8 mouse cellular contexts compared by ENCODE assay signal in the genomic region with DNA sequence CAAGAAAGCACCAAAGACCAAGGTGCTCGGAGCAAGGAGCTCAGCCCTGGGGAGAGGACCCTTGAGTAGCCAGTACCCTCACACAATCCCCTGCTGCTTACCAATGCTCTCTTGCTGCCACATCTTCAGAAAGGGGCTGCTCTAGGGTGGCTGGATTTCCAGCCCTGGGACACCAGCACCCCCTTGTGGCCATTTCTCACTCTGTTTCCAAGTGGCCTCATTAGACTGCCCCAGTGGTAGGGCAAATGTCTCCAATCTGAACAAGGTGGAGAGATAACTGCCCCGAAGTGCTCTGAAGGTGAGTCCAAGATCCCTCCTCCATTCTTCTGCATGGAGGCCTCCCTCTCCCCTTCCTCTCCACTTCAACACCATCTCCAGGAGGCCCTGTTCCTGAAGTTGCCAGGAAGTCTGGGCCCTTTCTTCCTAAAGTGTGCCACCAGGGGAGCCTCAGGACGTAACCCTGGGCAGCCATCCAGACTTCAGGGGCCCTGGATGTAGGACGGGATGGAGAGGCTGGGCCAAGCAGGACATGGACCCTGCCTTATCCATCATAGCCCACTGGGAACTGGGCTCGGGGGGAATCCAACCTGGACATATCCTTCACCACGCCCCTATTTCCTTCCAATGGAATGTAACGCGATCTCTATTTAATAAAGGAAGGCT. TPM values are rescaled to one million over a fixed set of nuclear protein-coding genes. Genes with fewer than 3 reads are reported as not detected.
DNase-seq lines count a peak whose midpoint lies in the region; ATAC-seq and TF ChIP-seq lines count a peak whose summit lies in the region.

No protein-coding gene starts in this region.

- peaks cover 33% of the 10 kb centered on the region for H3K4me1 ChIP-seq in kidney, adult 2 months (ENCODE audit: control insufficient read depth, insufficient read depth, low read length)
- 0 out of 2 replicates have a peak, but pooled peaks cover 4% of the 10 kb centered on the region for H3K4me1 ChIP-seq in limb, embryonic 14.5 days (ENCODE audit: control insufficient read depth, insufficient read depth, low read length)
- no peaks in the 10 kb centered on the region for H3K4me1 ChIP-seq in midbrain, embryonic 15.5 days

- no peaks in the 10 kb centered on the region for H3K36me3 ChIP-seq in kidney, adult 2 months (ENCODE audit: control insufficient read depth, insufficient read depth, low read length)
- H3K36me3 ChIP-seq in limb, embryonic 14.5 days (ENCODE audit: control insufficient read depth, insufficient read depth, low read length), result peaks cover 27% of the 10 kb centered on the region
- H3K36me3 ChIP-seq in midbrain, embryonic 15.5 days (replicated peaks), result no peaks in the 10 kb centered on the region

- no peaks in the 10 kb centered on the region for H3K9me3 ChIP-seq in limb, embryonic 14.5 days (ENCODE audit: control insufficient read depth, low read length)
- H3K9me3 ChIP-seq in midbrain, embryonic 15.5 days, result no peaks in the 10 kb centered on the region

- H3K27me3 ChIP-seq in kidney, adult 2 months (replicated peaks; ENCODE audit: control insufficient read depth, insufficient read depth, low read length), result no peaks in the 10 kb centered on the region
- no peaks in the 10 kb centered on the region for H3K27me3 ChIP-seq in limb, embryonic 14.5 days (ENCODE audit: control insufficient read depth, insufficient read depth, low read length)
- H3K27me3 ChIP-seq in midbrain, embryonic 15.5 days (replicated peaks), result no peaks in the 10 kb centered on the region

- intact Hi-C loops in gastrocnemius, postnatal 36 days (cut with DNase I), result loop anchor here (1.0 to 5.0 kb wide), 2 partner anchors 35 to 162 kb away; no protein-coding TSS in a partner anchor

- H3K27ac ChIP-seq in kidney, adult 2 months (ENCODE audit: insufficient read depth, low read depth, low read length), result no peak overlapping the region
- H3K27ac ChIP-seq in limb, embryonic 14.5 days (replicated peaks; ENCODE audit: low read depth, low read length), result no peak overlapping the region
- H3K27ac ChIP-seq in midbrain, embryonic 15.5 days, result no peak overlapping the region

- 0 out of 2 replicates have a peak, but pooled peaks have one; percentile 44 for ATAC-seq in limb, embryonic 14.5 days (ENCODE audit: low FRiP score, low read depth)
- peak; percentile 47 for ATAC-seq in midbrain, embryonic 15.5 days (replicated peaks)

- TF ChIP-seq CTCF in kidney, adult 2 months (conservative IDR thresholded peaks at IDR 0.05; ENCODE audit: insufficient read depth, insufficient read length, low read depth, low read length), result peak; percentile 88

- peak; percentile 53 to 69 for DNase-seq in urinary bladder, adult 18-20 months (ENCODE audit: low spot score in 2 of 2)
- DNase-seq in urinary bladder, adult 2 months (ENCODE audit: low spot score), result no peak
- peak; percentile 85 for DNase-seq in embryo, embryonic 10 days (ENCODE audit: low spot score)
- DNase-seq in gastrocnemius, postnatal 36 days, result peak; percentile 71 to 79
- peak; percentile 82 for DNase-seq in kidney, adult 2 months
- DNase-seq in limb, embryonic 14.5 days (ENCODE audit: low spot score), result peak; percentile 69
- DNase-seq in spleen, postnatal 14 days (ENCODE audit: low spot score in 2 of 2), result peak; percentile 70 to 87

- H3K4me2 ChIP-seq in limb, embryonic 14.5 days (replicated peaks; ENCODE audit: low read depth, low read length, severe bottlenecking), result no peak overlapping the region
- H3K4me2 ChIP-seq in midbrain, embryonic 15.5 days, result no peak overlapping the region

- H3K4me3 ChIP-seq in kidney, adult 2 months (ENCODE audit: insufficient read depth, low read depth, low read length), result no peak overlapping the region
- no peak overlapping the region for H3K4me3 ChIP-seq in limb, embryonic 14.5 days (replicated peaks; ENCODE audit: low read length)
- no peak overlapping the region for H3K4me3 ChIP-seq in midbrain, embryonic 15.5 days

- WGBS in kidney, adult 2 months, result 54% methylated on average over 8 of the region's 8 CpGs
- 53% methylated on average over 8 of the region's 8 CpGs for WGBS in limb, embryonic 14.5 days
- WGBS in midbrain, embryonic 15.5 days, result 62% methylated on average over 8 of the region's 8 CpGs

- TF ChIP-seq POLR2A in kidney, adult 2 months (IDR thresholded peaks at IDR 0.05; ENCODE audit: low read depth, low read length), result no peak
- TF ChIP-seq POLR2A in limb, embryonic 14.5 days (IDR thresholded peaks at IDR 0.05; ENCODE audit: borderline replicate concordance, extremely low read depth, insufficient read depth, insufficient read length), result no peak

- H3K9ac ChIP-seq in limb, embryonic 14.5 days (ENCODE audit: low read depth, low read length, severe bottlenecking), result no peak overlapping the region
- H3K9ac ChIP-seq in midbrain, embryonic 15.5 days, result no peak overlapping the region

RNA-seq across cellular contexts. Expression of gene Fads3, which starts 6.5 kb away (rescaled TPM):
- polyA plus RNA-seq in urinary bladder, adult 2 months (2012; rRNA removed), result 38.6 and 41.9 TPM in 2 replicates
- 1 to 10 TPM; 2.4 to 2.9 TPM for total RNA-seq in gastrocnemius, postnatal 36 days (2021)
- polyA plus RNA-seq in kidney, adult 2 months (2012; rRNA removed), result 382 and 459 TPM in 2 replicates
- polyA plus RNA-seq in limb, embryonic 14.5 days (2012; rRNA removed), result 40.8 and 57.7 TPM in 2 replicates
- 10.6 and 11.5 TPM in 2 replicates for polyA plus RNA-seq in limb, embryonic 14.5 days (2014; fragmentation: Nextera tagmentation; extraction: Ambion mirVana)
- 25.8 and 27.1 TPM in 2 replicates for polyA plus RNA-seq in midbrain, embryonic 15.5 days (2015; fragmentation: Nextera tagmentation; extraction: Ambion mirVana)

RNA-seq across cellular contexts. Expression of gene Rab3il1, which starts 33.4 kb away (rescaled TPM):
- polyA plus RNA-seq in urinary bladder, adult 2 months (2012; rRNA removed), result 22.0 and 23.6 TPM in 2 replicates
- total RNA-seq in gastrocnemius, postnatal 36 days (2021), result 1 to 10 TPM; 4.5 to 4.6 TPM
- polyA plus RNA-seq in kidney, adult 2 months (2012; rRNA removed), result 66.0 and 90.9 TPM in 2 replicates
- polyA plus RNA-seq in limb, embryonic 14.5 days (2012; rRNA removed), result 36.1 and 42.8 TPM in 2 replicates
- 43.9 and 49.6 TPM in 2 replicates for polyA plus RNA-seq in limb, embryonic 14.5 days (2014; fragmentation: Nextera tagmentation; extraction: Ambion mirVana)
- polyA plus RNA-seq in midbrain, embryonic 15.5 days (2015; fragmentation: Nextera tagmentation; extraction: Ambion mirVana), result 24.5 and 29.2 TPM in 2 replicates

RNA-seq across cellular contexts. Expression of gene Best1, which starts 33.5 kb away (rescaled TPM):
- 3.8 and 4.2 TPM in 2 replicates for polyA plus RNA-seq in urinary bladder, adult 2 months (2012; rRNA removed)
- under 1 TPM in 1 of 2 experiments, not detected in 1; 0.15 TPM for total RNA-seq in gastrocnemius, postnatal 36 days (2021)
- polyA plus RNA-seq in kidney, adult 2 months (2012; rRNA removed), result 0.33 and 0.38 TPM in 2 replicates
- polyA plus RNA-seq in limb, embryonic 14.5 days (2012; rRNA removed), result 1.5 and 1.7 TPM in 2 replicates
- 1.5 and 1.9 TPM in 2 replicates for polyA plus RNA-seq in limb, embryonic 14.5 days (2014; fragmentation: Nextera tagmentation; extraction: Ambion mirVana)
- 1.7 and 3.2 TPM in 2 replicates for polyA plus RNA-seq in midbrain, embryonic 15.5 days (2015; fragmentation: Nextera tagmentation; extraction: Ambion mirVana)

RNA-seq across cellular contexts. Expression of gene Fth1, which starts 54.5 kb away (rescaled TPM):
- polyA plus RNA-seq in urinary bladder, adult 2 months (2012; rRNA removed), result 2,402 and 3,491 TPM in 2 replicates
- 1,000 to 10,000 TPM; 1,946 to 2,068 TPM for total RNA-seq in gastrocnemius, postnatal 36 days (2021)
- polyA plus RNA-seq in kidney, adult 2 months (2012; rRNA removed), result 8,110 and 8,726 TPM in 2 replicates
- polyA plus RNA-seq in limb, embryonic 14.5 days (2012; rRNA removed), result 663 and 670 TPM in 2 replicates
- polyA plus RNA-seq in limb, embryonic 14.5 days (2014; fragmentation: Nextera tagmentation; extraction: Ambion mirVana), result 1,538 and 1,580 TPM in 2 replicates
- 1,452 and 1,467 TPM in 2 replicates for polyA plus RNA-seq in midbrain, embryonic 15.5 days (2015; fragmentation: Nextera tagmentation; extraction: Ambion mirVana)
